Mouse (Mus musculus): ENCODE results near the gene Rrp1b. TPM values are rescaled to one million over a fixed set of nuclear protein-coding genes. Genes with fewer than 3 reads are reported as not detected.

The Rrp1b gene
- polyA plus RNA-seq, 1 experiment from 2014 or later = 42.4 TPM

- no peak overlapping the region for H3K4me2 ChIP-seq
- no peak overlapping the region for H3K4me3 ChIP-seq
- H3K27ac ChIP-seq = no peak overlapping the region
- H3K36me3 ChIP-seq (replicated peaks) = no peaks in the 10 kb centered on the region
- no peaks in the 10 kb centered on the region for H3K9me3 ChIP-seq
- H3K4me1 ChIP-seq = no peaks in the 10 kb centered on the region
- ATAC-seq (replicated peaks) = no peak
- H3K9ac ChIP-seq = no peak overlapping the region
- no peaks in the 10 kb centered on the region for H3K27me3 ChIP-seq (replicated peaks)
These were observed 22.2 kb upstream of the Rrp1b start for GRCm38 (mm10) chr17:32013659-32014058.

GRCm38 (mm10) chr17:32016481-32016880 lies 19.4 kb upstream of the Rrp1b start:
- no peak for ATAC-seq (replicated peaks)
- 88% methylated on average over 8 of the region's 8 CpGs for WGBS
- Histone ChIP-seq H3K27ac (no peak overlapping the region), H3K4me3 (no peak overlapping the region), H3K36me3 (replicated peaks) (no peaks in the 10 kb centered on the region), H3K9ac (no peak overlapping the region), H3K9me3 (no peaks in the 10 kb centered on the region), H3K4me2 (no peak overlapping the region), H3K4me1 (no peaks in the 10 kb centered on the region), H3K27me3 (replicated peaks) (no peaks in the 10 kb centered on the region)

- no peak overlapping the region for H3K4me3 ChIP-seq
- H3K9me3 ChIP-seq = no peaks in the 10 kb centered on the region
- ATAC-seq (replicated peaks) = no peak
- H3K27me3 ChIP-seq (replicated peaks) = no peaks in the 10 kb centered on the region
- 75% methylated on average over 5 of the region's 5 CpGs for WGBS
- H3K4me1 ChIP-seq = no peaks in the 10 kb centered on the region
- H3K9ac ChIP-seq = no peak overlapping the region
- no peaks in the 10 kb centered on the region for H3K36me3 ChIP-seq (replicated peaks)
- H3K27ac ChIP-seq = no peak overlapping the region
- no peak overlapping the region for H3K4me2 ChIP-seq
These were observed 17.6 kb upstream of the Rrp1b start for GRCm38 (mm10) chr17:32018127-32018894.

- Histone ChIP-seq H3K27ac (no peak overlapping the region), H3K4me1 (no peaks in the 10 kb centered on the region), H3K27me3 (replicated peaks) (no peaks in the 10 kb centered on the region), H3K9ac (no peak overlapping the region), H3K4me2 (no peak overlapping the region), H3K4me3 (no peak overlapping the region), H3K9me3 (no peaks in the 10 kb centered on the region), H3K36me3 (replicated peaks) (no peaks in the 10 kb centered on the region)
- WGBS = 97% methylated on average over 3 of the region's 3 CpGs
- no peak for ATAC-seq (replicated peaks)
These were observed 13.9 kb upstream of the Rrp1b start for GRCm38 (mm10) chr17:32021981-32022380.

GRCm38 (mm10) chr17:32022551-32022950 lies 13.3 kb upstream of the Rrp1b start:
- Histone ChIP-seq H3K4me2 (no peak overlapping the region), H3K9ac (no peak overlapping the region), H3K27ac (no peak overlapping the region), H3K9me3 (no peaks in the 10 kb centered on the region), H3K4me1 (peaks cover 2% of the 10 kb centered on the region; the same call in 1 of the 2 replicates), H3K27me3 (replicated peaks) (no peaks in the 10 kb centered on the region), H3K36me3 (replicated peaks) (no peaks in the 10 kb centered on the region), H3K4me3 (no peak overlapping the region)
- 74% methylated on average over 6 of the region's 6 CpGs for WGBS
- no peak for ATAC-seq (replicated peaks)

GRCm38 (mm10) chr17:32023088-32023487 lies 12.8 kb upstream of the Rrp1b start:
- no peaks in the 10 kb centered on the region for H3K36me3 ChIP-seq (replicated peaks)
- no peak overlapping the region for H3K27ac ChIP-seq
- WGBS = 81% methylated on average over 8 of the region's 8 CpGs
- H3K9me3 ChIP-seq = no peaks in the 10 kb centered on the region
- ATAC-seq (replicated peaks) = no peak
- H3K4me2 ChIP-seq = no peak overlapping the region
- no peak overlapping the region for H3K9ac ChIP-seq
- no peaks in the 10 kb centered on the region for H3K27me3 ChIP-seq (replicated peaks)
- H3K4me3 ChIP-seq = no peak overlapping the region
- peaks cover 2% of the 10 kb centered on the region; the same call in 1 of the 2 replicates for H3K4me1 ChIP-seq

GRCm38 (mm10) chr17:32024671-32025073 lies 11.2 kb upstream of the Rrp1b start:
- H3K27ac ChIP-seq = no peak overlapping the region
- H3K9ac ChIP-seq = no peak overlapping the region
- no peak overlapping the region for H3K4me2 ChIP-seq
- no peaks in the 10 kb centered on the region for H3K36me3 ChIP-seq (replicated peaks)
- H3K4me3 ChIP-seq = no peak overlapping the region
- H3K4me1 ChIP-seq = peaks cover 2% of the 10 kb centered on the region; the same call in 1 of the 2 replicates
- no peaks in the 10 kb centered on the region for H3K9me3 ChIP-seq
- no peaks in the 10 kb centered on the region for H3K27me3 ChIP-seq (replicated peaks)
- no peak for ATAC-seq (replicated peaks)
- WGBS = 61% methylated on average over 5 of the region's 5 CpGs

- Histone ChIP-seq H3K27ac (no peak overlapping the region), H3K9me3 (no peaks in the 10 kb centered on the region), H3K36me3 (replicated peaks) (no peaks in the 10 kb centered on the region), H3K27me3 (replicated peaks) (no peaks in the 10 kb centered on the region), H3K9ac (no peak overlapping the region), H3K4me2 (no peak overlapping the region), H3K4me3 (no peak overlapping the region), H3K4me1 (peaks cover 2% of the 10 kb centered on the region; the same call in 1 of the 2 replicates)
- WGBS = 5% methylated on average over 2 of the region's 2 CpGs
- no peak; the same call in 1 of the 2 replicates for ATAC-seq (replicated peaks)
These were observed 10.5 kb upstream of the Rrp1b start for GRCm38 (mm10) chr17:32025386-32025785.

- Histone ChIP-seq H3K4me3 (no peak overlapping the region), H3K4me2 (no peak overlapping the region), H3K27me3 (replicated peaks) (no peaks in the 10 kb centered on the region), H3K9ac (no peak overlapping the region), H3K9me3 (no peaks in the 10 kb centered on the region), H3K27ac (no peak overlapping the region), H3K4me1 (peaks cover 2% of the 10 kb centered on the region; the same call in 1 of the 2 replicates), H3K36me3 (replicated peaks) (no peaks in the 10 kb centered on the region)
- no peak for ATAC-seq (replicated peaks)
- WGBS = 29% methylated on average over 3 of the region's 3 CpGs
These were observed 8.2 kb upstream of the Rrp1b start for GRCm38 (mm10) chr17:32027666-32028065.

- Histone ChIP-seq H3K4me2 (no peak overlapping the region), H3K4me1 (peaks cover 2% of the 10 kb centered on the region; the same call in 1 of the 2 replicates), H3K4me3 (no peak overlapping the region), H3K27ac (no peak overlapping the region), H3K9ac (no peak overlapping the region), H3K27me3 (replicated peaks) (no peaks in the 10 kb centered on the region), H3K9me3 (no peaks in the 10 kb centered on the region), H3K36me3 (replicated peaks) (no peaks in the 10 kb centered on the region)
- 87% methylated on average over 3 of the region's 3 CpGs for WGBS
- no peak for ATAC-seq (replicated peaks)
These were observed 7.6 kb upstream of the Rrp1b start for GRCm38 (mm10) chr17:32028301-32028700.

- H3K4me1 ChIP-seq = peaks cover 10% of the 10 kb centered on the region
- H3K9ac ChIP-seq = no peak overlapping the region
- no peak overlapping the region for H3K4me2 ChIP-seq
- H3K4me3 ChIP-seq = no peak overlapping the region
- no peak for ATAC-seq (replicated peaks)
- no peaks in the 10 kb centered on the region for H3K36me3 ChIP-seq (replicated peaks)
- no peaks in the 10 kb centered on the region for H3K9me3 ChIP-seq
- WGBS = 45% methylated on average over 7 of the region's 7 CpGs
- H3K27ac ChIP-seq = no peak overlapping the region
- no peaks in the 10 kb centered on the region for H3K27me3 ChIP-seq (replicated peaks)
These were observed 4.2 kb upstream of the Rrp1b start for GRCm38 (mm10) chr17:32031684-32032083.

GRCm38 (mm10) chr17:32034322-32034721 lies 1.6 kb upstream of the Rrp1b start:
- no peak overlapping the region for H3K4me3 ChIP-seq
- H3K9me3 ChIP-seq = no peaks in the 10 kb centered on the region
- no peaks in the 10 kb centered on the region for H3K36me3 ChIP-seq (replicated peaks)
- no peaks in the 10 kb centered on the region for H3K27me3 ChIP-seq (replicated peaks)
- no peak overlapping the region for H3K9ac ChIP-seq
- ATAC-seq (replicated peaks) = no peak
- H3K27ac ChIP-seq = no peak overlapping the region
- H3K4me2 ChIP-seq = no peak overlapping the region
- 89% methylated on average over 23 of the region's 23 CpGs for WGBS
- peaks cover 24% of the 10 kb centered on the region for H3K4me1 ChIP-seq

Measured in midbrain, embryonic 15.5 days (tissue).